Mouse (Mus musculus) gastrocnemius, adult 2 months (tissue): Measurements from ENCODE around the gene Krt83. TPM values are rescaled to one million over a fixed set of nuclear protein-coding genes. Genes with fewer than 3 reads are reported as not detected.

Source experiments
- DNase-seq: peaks from one replicate; pipeline ENCODE4 v3.0.0; 2022
- H3K27ac ChIP-seq: fragments of 200-600 bp; 2 replicates; pipeline ENCODE4 v1.8.1; 2022; ENCODE audit warnings: mild to moderate bottlenecking
- H3K4me3 ChIP-seq: fragments of 200-600 bp; 2 replicates; pipeline ENCODE4 v1.8.1; 2022; ENCODE audit warnings: mild to moderate bottlenecking, moderate library complexity
- CTCF ChIP-seq: fragments of 200-600 bp; IDR thresholded peaks from 2 replicates; pipeline ENCODE4 v1.8.1; 2022; ENCODE audit warnings: antibody characterized with exemption, mild to moderate bottlenecking, moderate library complexity
- intact Hi-C: fragments of 180-260 bp; cut with DNase I; formaldehyde crosslinking; loops from one replicate; pipeline ENCODE4 v1.15.1; 2025
- total RNA-seq, 2 experiments: library from RNA; stranded (reverse); gene quantifications; 2 replicates each; pipeline ENCODE4 v1.2.3; 2021

The Krt83 gene
- total RNA-seq, 2 experiments from 2014 or later: not detected

DNA sequence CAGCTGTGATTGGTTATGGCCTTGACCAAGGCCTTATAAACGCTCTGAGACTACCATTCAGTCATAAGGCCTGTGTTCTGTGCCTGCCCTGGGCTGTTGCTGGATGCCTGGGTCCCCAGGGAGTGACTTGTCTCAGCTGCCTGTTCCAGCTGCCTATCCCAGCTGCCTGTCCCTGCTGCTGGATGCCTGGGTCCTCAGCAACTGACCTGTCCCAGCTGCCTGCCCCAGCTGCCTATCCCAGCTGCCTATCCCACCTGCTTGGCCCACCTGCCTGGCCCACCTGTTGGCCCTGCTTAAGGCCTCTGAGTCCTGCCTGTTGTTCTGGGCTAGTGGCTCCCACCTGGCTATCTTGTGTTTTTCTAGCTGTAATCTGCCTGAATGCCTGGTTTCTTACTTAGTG lies 2.9 kb upstream of the Krt83 start:
- intact Hi-C loops: no loop called here
- no peak for TF ChIP-seq CTCF
- DNase-seq: no peak
- Histone ChIP-seq H3K4me3 (no peak overlapping the region), H3K27ac (no peak overlapping the region)

DNA sequence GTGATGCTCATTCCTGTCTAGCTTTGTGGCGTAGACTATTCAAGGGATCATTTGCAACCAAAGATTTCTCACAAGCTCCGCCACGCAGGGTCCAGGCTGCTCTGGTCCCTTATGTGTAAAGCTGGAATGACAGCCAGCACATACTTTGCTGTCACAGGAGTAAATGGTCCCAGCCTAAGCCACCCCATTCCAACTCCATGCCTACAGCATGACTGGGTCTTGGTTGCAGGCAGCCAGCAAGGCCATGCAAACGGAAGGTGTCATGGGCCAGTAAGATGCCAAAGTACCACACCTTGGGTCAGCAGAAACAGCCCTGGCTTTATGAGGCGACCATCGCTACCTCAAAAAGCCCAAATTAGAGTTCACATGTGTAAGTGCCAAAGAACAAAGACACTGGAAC lies 2.4 kb upstream of the Krt83 start:
- Histone ChIP-seq H3K4me3 (no peak overlapping the region), H3K27ac (no peak overlapping the region)
- no peak for TF ChIP-seq CTCF
- DNase-seq: no peak
- intact Hi-C loops: no loop called here

GRCm38 (mm10) chr15:101492718-101493117 lies 1.4 kb upstream of the Krt83 start:
- DNase-seq: no peak
- TF ChIP-seq CTCF: no peak
- Histone ChIP-seq H3K4me3 (no peak overlapping the region), H3K27ac (no peak overlapping the region)
- intact Hi-C loops: no loop called here

- DNase-seq: no peak
- no peak for TF ChIP-seq CTCF
- Histone ChIP-seq H3K4me3 (no peak overlapping the region), H3K27ac (no peak overlapping the region)
- intact Hi-C loops: no loop called here
Observed at GRCm38 (mm10) chr15:101485911-101486635, 5.2 kb downstream of the Krt83 start.

GRCm38 (mm10) chr15:101484939-101485338 lies 6.4 kb downstream of the Krt83 start:
- intact Hi-C loops: no loop called here
- Histone ChIP-seq H3K27ac (no peak overlapping the region), H3K4me3 (no peak overlapping the region)
- TF ChIP-seq CTCF: no peak
- DNase-seq: no peak

DNA sequence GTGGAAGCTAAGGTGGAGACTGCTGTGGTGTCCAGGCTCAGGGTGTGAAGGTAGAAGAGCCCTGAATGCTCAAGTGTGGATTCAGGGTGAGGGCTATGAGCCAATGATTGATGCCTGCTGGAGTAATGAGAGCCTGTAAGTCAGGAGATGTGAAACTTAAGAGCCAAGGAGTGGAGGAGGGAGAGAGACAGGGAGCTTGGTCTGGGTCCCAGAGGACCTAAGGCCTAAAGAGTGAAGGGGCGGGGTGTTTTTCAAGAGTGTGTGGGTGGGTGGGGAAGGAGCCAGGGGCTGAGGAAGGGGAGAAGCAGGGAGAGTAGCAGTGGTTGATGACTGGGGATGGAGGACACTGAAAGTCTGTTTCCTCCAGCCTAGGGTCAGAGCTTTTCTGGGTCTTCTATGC lies 7.7 kb downstream of the Krt83 start:
- DNase-seq: no peak
- no peak for TF ChIP-seq CTCF
- Histone ChIP-seq H3K4me3 (no peak overlapping the region), H3K27ac (no peak overlapping the region)
- intact Hi-C loops: no loop called here

DNA sequence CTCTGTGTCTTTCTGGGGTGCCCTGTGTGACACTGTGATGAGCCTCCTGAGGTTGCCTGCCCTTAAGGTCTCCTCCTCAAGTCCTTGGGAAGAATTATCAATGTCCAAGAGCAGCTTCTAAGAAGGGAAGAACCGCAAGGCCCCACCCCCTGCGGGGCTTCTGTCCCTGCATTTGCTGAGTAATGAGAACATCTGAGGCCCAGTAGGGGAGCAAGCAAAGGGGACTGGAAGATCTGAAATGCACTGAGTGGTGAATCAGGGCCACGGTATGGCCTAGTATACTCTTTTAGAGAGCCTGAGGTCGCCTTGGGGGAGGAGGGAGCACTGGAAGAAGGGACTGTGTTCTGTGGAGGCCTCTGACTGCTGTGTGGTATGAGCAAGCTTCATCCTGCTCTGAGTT lies 9.3 kb downstream of the Krt83 start:
- DNase-seq: no peak
- intact Hi-C loops: no loop called here
- no peak for TF ChIP-seq CTCF
- no peak overlapping the region for H3K27ac ChIP-seq
- no peak overlapping the region for H3K4me3 ChIP-seq

GRCm38 (mm10) chr15:101479666-101480060 lies 11.6 kb downstream of the Krt83 start:
- H3K27ac ChIP-seq: no peak overlapping the region
- peak overlapping the region; percentile 56 for H3K4me3 ChIP-seq
- DNase-seq: no peak
- intact Hi-C loops: no loop called here
- no peak for TF ChIP-seq CTCF

DNA sequence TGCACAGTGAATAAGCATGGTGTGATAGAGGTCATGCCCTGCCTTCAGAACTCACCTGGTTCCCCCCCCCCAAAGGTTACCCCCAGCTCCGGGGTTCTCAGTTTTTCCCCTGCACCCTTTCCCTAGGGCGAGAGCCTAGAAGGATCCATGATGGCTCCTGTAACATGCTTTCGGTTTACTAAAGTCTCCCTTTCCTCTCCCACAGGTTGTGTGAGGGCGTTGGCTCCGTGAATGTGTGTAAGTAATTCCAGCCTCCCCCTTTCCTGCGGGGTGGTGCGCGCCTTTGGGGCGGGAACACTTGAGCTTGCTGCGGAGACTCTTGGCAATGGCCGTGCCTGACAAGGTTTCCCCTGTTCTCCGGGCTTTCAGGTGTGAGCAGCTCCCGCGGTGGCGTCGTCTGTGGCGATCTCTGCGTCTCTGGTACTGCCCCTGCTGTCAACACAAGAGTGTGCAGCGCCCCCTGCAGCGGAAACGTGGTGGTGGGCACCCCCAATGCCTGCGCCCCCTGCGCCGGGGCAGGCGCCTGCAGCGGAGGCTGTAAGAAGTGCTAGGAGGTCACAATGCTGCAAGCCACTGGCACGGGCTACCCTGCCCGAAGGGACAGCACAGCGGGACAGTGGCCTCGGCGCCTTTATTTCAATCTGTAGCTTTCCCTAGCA lies 12.2 kb downstream of the Krt83 start:
- peak; percentile 61 for TF ChIP-seq CTCF
- intact Hi-C loops: no loop called here
- Histone ChIP-seq H3K27ac (no peak overlapping the region), H3K4me3 (peak overlapping the region; percentile 56)
- DNase-seq: peak; percentile 62

DNA sequence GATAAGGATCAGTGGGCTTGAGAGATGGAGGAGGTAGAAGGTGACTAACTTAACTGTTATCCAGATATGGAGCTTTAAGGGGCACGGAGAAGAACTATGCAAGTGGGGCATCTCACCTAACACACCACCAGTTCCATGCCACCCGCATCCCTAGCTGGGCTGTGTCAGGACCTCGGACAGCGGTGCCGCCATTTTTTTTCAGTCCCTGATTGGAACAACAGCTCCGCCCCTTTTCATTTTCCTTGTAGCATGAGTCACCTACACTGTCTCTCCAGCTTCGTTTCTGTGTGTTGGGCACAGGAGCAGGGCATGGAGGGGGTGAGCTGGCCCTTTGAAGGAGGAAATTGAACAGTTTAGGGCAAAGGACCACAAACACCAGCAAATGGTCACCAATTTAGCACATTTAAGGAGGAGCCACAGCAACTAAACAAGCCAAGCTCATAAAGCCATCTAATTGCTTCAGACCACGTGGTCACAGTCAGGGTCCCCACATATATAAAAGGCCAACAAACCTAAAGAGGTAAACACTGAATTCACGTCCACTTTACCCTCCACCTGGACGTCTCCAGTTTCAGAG lies 18.3 kb downstream of the Krt83 start, which contains the start of gene Krt86:
Krt86 (plus strand) TSS at position 527 of the 577 bp plus-strand sequence.
- no peak for DNase-seq
- Histone ChIP-seq H3K4me3 (no peak within 1 kb of the TSS), H3K27ac (no peak within 1 kb of the TSS)
- TF ChIP-seq CTCF: no peak
- intact Hi-C loops: no loop called here

DNA sequence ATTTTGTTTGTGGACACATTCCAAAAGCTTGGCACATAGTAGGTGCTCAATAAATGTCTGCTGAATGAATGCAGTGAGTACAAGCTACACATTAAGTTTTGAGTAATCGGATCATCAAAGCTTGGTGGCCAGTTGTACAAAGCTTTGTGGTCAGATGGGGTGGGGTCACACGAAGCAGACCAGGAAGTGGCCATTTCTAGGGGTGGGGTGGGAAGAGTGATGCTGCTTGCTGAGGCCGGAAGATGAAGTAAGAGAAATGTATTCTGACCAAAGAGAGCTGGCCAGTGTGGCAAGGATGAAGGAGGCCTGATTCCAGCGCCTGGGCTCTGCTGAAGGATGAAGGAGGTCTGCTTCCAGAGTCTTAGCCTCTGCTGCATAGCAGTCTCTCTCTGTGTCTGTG lies 22.2 kb downstream of the Krt83 start:
- intact Hi-C loops: no loop called here
- TF ChIP-seq CTCF: no peak

GRCm38 (mm10) chr15:101463651-101464050 lies 27.7 kb downstream of the Krt83 start, which contains the start of gene Krt81:
Gene Krt81, minus strand, starts transcription at chr15:101463751.
- Histone ChIP-seq H3K4me3 (no peak within 1 kb of the TSS), H3K27ac (no peak within 1 kb of the TSS)
- intact Hi-C loops: no loop called here
- no peak for TF ChIP-seq CTCF
- DNase-seq: no peak

More for the DNA sequence above, 22.2 kb downstream of the Krt83 start:
- no peak overlapping the region for H3K4me3 ChIP-seq
- DNase-seq: no peak
- H3K27ac ChIP-seq: no peak overlapping the region

- Histone ChIP-seq H3K27ac (no peak overlapping the region), H3K4me3 (no peak overlapping the region)
- intact Hi-C loops: no loop called here
- no peak for DNase-seq
- TF ChIP-seq CTCF: no peak
Observed at GRCm38 (mm10) chr15:101459283-101459682, 32.0 kb downstream of the Krt83 start.
